Mouse (Mus musculus) neural tube, embryonic 13.5 days (tissue): ENCODE measurements at regions not wholly inside any gene's neighbourhood (a gene's known extent, or its start where the extent isn't known, plus 50 kb on each side); places are given as distances from the start of the nearest gene placed in this dataset.

ENCODE experiments used
- ATAC-seq: fragments of 200-750 bp; cut with Nextera tagmentation; 2 replicates; pipeline ENCODE4 v1.8.0; 2017; ENCODE audit warnings: low read depth, mild to moderate bottlenecking, moderate TSS enrichment, moderate library complexity
- H3K27ac ChIP-seq: fragments of 300-500 bp; sonication (generic); replicated peaks from 2 replicates; pipeline ENCODE4 v1.5.1; 2015; ENCODE audit warnings: moderate library complexity, mild to moderate bottlenecking, inconsistent platforms
- H3K27me3 ChIP-seq: fragments of 300-500 bp; sonication (generic); 2 replicates; pipeline ENCODE4 v1.6.1; 2015; ENCODE audit warnings: mild to moderate bottlenecking, inconsistent platforms
- H3K36me3 ChIP-seq: fragments of 300-500 bp; sonication (generic); 2 replicates; pipeline ENCODE4 v1.6.1; 2015; ENCODE audit warnings: mild to moderate bottlenecking, inconsistent platforms
- H3K4me1 ChIP-seq: fragments of 300-500 bp; sonication (generic); replicated peaks from 2 replicates; pipeline ENCODE4 v1.6.1; 2015; ENCODE audit warnings: inconsistent platforms
- H3K4me2 ChIP-seq: fragments of 300-500 bp; sonication (generic); 2 replicates; pipeline ENCODE4 v1.6.1; 2015; ENCODE audit warnings: inconsistent platforms, mild to moderate bottlenecking, moderate library complexity
- H3K4me3 ChIP-seq: fragments of 300-500 bp; sonication (generic); 2 replicates; pipeline ENCODE4 v1.5.1; 2015; ENCODE audit warnings: mild to moderate bottlenecking, inconsistent platforms
- H3K9ac ChIP-seq: fragments of 300-500 bp; sonication (generic); 2 replicates; pipeline ENCODE4 v1.6.1; 2015; ENCODE audit warnings: moderate library complexity, mild to moderate bottlenecking, inconsistent platforms
- H3K9me3 ChIP-seq: fragments of 300-500 bp; sonication (generic); 2 replicates; pipeline ENCODE4 v1.6.1; 2016; ENCODE audit warnings: inconsistent platforms
- WGBS: fragments of 180-500 bp; shearing (Covaris S2); methylation state at CpG from one replicate; pipeline ENCODE4 v1.1.7; 2015; 5-methylcytosine and 5-hydroxymethylcytosine counted together

GRCm38 (mm10) chr8:126810516-126810915, 135.1 kb downstream of the Tomm20 start:
- Histone ChIP-seq H3K4me3 (no peak overlapping the region), H3K9ac (no peak overlapping the region), H3K36me3 (no peaks in the 10 kb centered on the region), H3K4me2 (no peak overlapping the region), H3K27me3 (no peaks in the 10 kb centered on the region), H3K9me3 (peaks cover 11% of the 10 kb centered on the region), H3K4me1 (peaks cover 1% of the 10 kb centered on the region; the same call in 1 of the 2 replicates), H3K27ac (no peak overlapping the region)
- 89% methylated on average over 5 of the region's 5 CpGs for WGBS
- no peak for ATAC-seq

GRCm38 (mm10) chr8:126809321-126809720, 136.3 kb downstream of the Tomm20 start:
- WGBS: 83% methylated on average over 1 of the region's 1 CpGs
- H3K4me2 ChIP-seq: no peak overlapping the region
- H3K4me1 ChIP-seq: peaks cover 8% of the 10 kb centered on the region; the same call in 1 of the 2 replicates
- H3K4me3 ChIP-seq: no peak overlapping the region
- no peaks in the 10 kb centered on the region for H3K27me3 ChIP-seq
- H3K9ac ChIP-seq: no peak overlapping the region
- H3K27ac ChIP-seq: no peak overlapping the region
- no peaks in the 10 kb centered on the region for H3K36me3 ChIP-seq
- H3K9me3 ChIP-seq: peaks cover 11% of the 10 kb centered on the region
- ATAC-seq: no peak

- H3K4me2 ChIP-seq: no peak overlapping the region
- no peak for ATAC-seq
- WGBS: 96% methylated on average over 4 of the region's 4 CpGs
These were observed 137.1 kb downstream of the Tomm20 start for GRCm38 (mm10) chr8:126808496-126808895.

GRCm38 (mm10) chr8:126807171-126807768, 138.4 kb downstream of the Tomm20 start:
- Histone ChIP-seq H3K4me3 (no peak overlapping the region), H3K27me3 (no peaks in the 10 kb centered on the region), H3K9ac (no peak overlapping the region), H3K9me3 (no peaks in the 10 kb centered on the region), H3K4me2 (no peak overlapping the region), H3K36me3 (no peaks in the 10 kb centered on the region), H3K27ac (no peak overlapping the region), H3K4me1 (peaks cover 8% of the 10 kb centered on the region; the same call in 1 of the 2 replicates)
- 77% methylated on average over 8 of the region's 8 CpGs for WGBS
- no peak for ATAC-seq

More at GRCm38 (mm10) chr8:126808496-126808895, 137.1 kb downstream of the Tomm20 start:
- H3K27ac ChIP-seq: no peak overlapping the region
- no peaks in the 10 kb centered on the region for H3K36me3 ChIP-seq
- H3K9me3 ChIP-seq: peaks cover 8% of the 10 kb centered on the region
- peaks cover 8% of the 10 kb centered on the region; the same call in 1 of the 2 replicates for H3K4me1 ChIP-seq
- H3K4me3 ChIP-seq: no peak overlapping the region
- H3K9ac ChIP-seq: no peak overlapping the region
- H3K27me3 ChIP-seq: no peaks in the 10 kb centered on the region

- no peaks in the 10 kb centered on the region for H3K27me3 ChIP-seq
These were observed 139.1 kb downstream of the Tomm20 start for GRCm38 (mm10) chr8:126806591-126806990.

GRCm38 (mm10) chr8:126806181-126806560, 139.5 kb downstream of the Tomm20 start:
- H3K9me3 ChIP-seq: no peaks in the 10 kb centered on the region
- H3K27me3 ChIP-seq: no peaks in the 10 kb centered on the region
- WGBS: 72% methylated on average over 3 of the region's 3 CpGs
- peaks cover 8% of the 10 kb centered on the region; the same call in 1 of the 2 replicates for H3K4me1 ChIP-seq
- no peaks in the 10 kb centered on the region for H3K36me3 ChIP-seq
- no peak overlapping the region for H3K4me2 ChIP-seq
- no peak overlapping the region for H3K9ac ChIP-seq
- no peak overlapping the region for H3K4me3 ChIP-seq
- peak overlapping the region; percentile 57; the same call in 1 of the 2 replicates for H3K27ac ChIP-seq
- no peak for ATAC-seq

More at GRCm38 (mm10) chr8:126806591-126806990, 139.1 kb downstream of the Tomm20 start:
- Histone ChIP-seq H3K36me3 (no peaks in the 10 kb centered on the region), H3K9ac (no peak overlapping the region), H3K27ac (0 out of 2 replicates have a peak overlapping the region, but pooled peaks have one; percentile 57), H3K4me3 (no peak overlapping the region), H3K4me2 (no peak overlapping the region), H3K4me1 (peaks cover 8% of the 10 kb centered on the region; the same call in 1 of the 2 replicates), H3K9me3 (no peaks in the 10 kb centered on the region)
- no peak for ATAC-seq
- 94% methylated on average over 2 of the region's 2 CpGs for WGBS

- Histone ChIP-seq H3K27me3 (no peaks in the 10 kb centered on the region), H3K4me2 (no peak overlapping the region), H3K4me3 (no peak overlapping the region), H3K9me3 (no peaks in the 10 kb centered on the region), H3K36me3 (no peaks in the 10 kb centered on the region), H3K9ac (no peak overlapping the region), H3K4me1 (peaks cover 8% of the 10 kb centered on the region; the same call in 1 of the 2 replicates), H3K27ac (peak overlapping the region; percentile 57)
- 55% methylated on average over 13 of the region's 13 CpGs for WGBS
- ATAC-seq: peak; percentile 53; the same call in 1 of the 2 replicates
These were observed 140.1 kb downstream of the Tomm20 start for GRCm38 (mm10) chr8:126805365-126806180.

GRCm38 (mm10) chr8:126804115-126804514, 141.5 kb downstream of the Tomm20 start:
- WGBS: 80% methylated on average over 7 of the region's 7 CpGs
- H3K4me3 ChIP-seq: no peak overlapping the region
- no peak overlapping the region for H3K9ac ChIP-seq
- peaks cover 8% of the 10 kb centered on the region; the same call in 1 of the 2 replicates for H3K4me1 ChIP-seq
- no peaks in the 10 kb centered on the region for H3K36me3 ChIP-seq
- no peaks in the 10 kb centered on the region for H3K9me3 ChIP-seq
- no peak overlapping the region for H3K27ac ChIP-seq
- no peaks in the 10 kb centered on the region for H3K27me3 ChIP-seq
- H3K4me2 ChIP-seq: no peak overlapping the region
- no peak for ATAC-seq

GRCm38 (mm10) chr8:126802641-126803040, 143.0 kb downstream of the Tomm20 start:
- peaks cover 8% of the 10 kb centered on the region; the same call in 1 of the 2 replicates for H3K4me1 ChIP-seq
- no peak overlapping the region for H3K4me2 ChIP-seq
- no peak overlapping the region for H3K4me3 ChIP-seq
- WGBS: 78% methylated on average over 4 of the region's 4 CpGs
- no peak overlapping the region for H3K27ac ChIP-seq
- no peak overlapping the region for H3K9ac ChIP-seq
- ATAC-seq: no peak
- no peaks in the 10 kb centered on the region for H3K9me3 ChIP-seq
- H3K36me3 ChIP-seq: no peaks in the 10 kb centered on the region
- no peaks in the 10 kb centered on the region for H3K27me3 ChIP-seq

- Histone ChIP-seq H3K4me1 (peaks cover 8% of the 10 kb centered on the region; the same call in 1 of the 2 replicates), H3K9ac (no peak overlapping the region), H3K36me3 (no peaks in the 10 kb centered on the region), H3K27me3 (no peaks in the 10 kb centered on the region), H3K4me3 (no peak overlapping the region), H3K9me3 (peaks cover 2% of the 10 kb centered on the region; the same call in 1 of the 2 replicates), H3K4me2 (no peak overlapping the region), H3K27ac (no peak overlapping the region)
- ATAC-seq: no peak
- 63% methylated on average over 6 of the region's 6 CpGs for WGBS
These were observed 144.7 kb downstream of the Tomm20 start for GRCm38 (mm10) chr8:126800976-126801375.

- Histone ChIP-seq H3K4me1 (no peaks in the 10 kb centered on the region), H3K27ac (no peak overlapping the region), H3K4me2 (no peak overlapping the region), H3K36me3 (no peaks in the 10 kb centered on the region), H3K4me3 (no peak overlapping the region), H3K9ac (no peak overlapping the region), H3K27me3 (no peaks in the 10 kb centered on the region), H3K9me3 (peaks cover 3% of the 10 kb centered on the region; the same call in 1 of the 2 replicates)
- ATAC-seq: no peak
- WGBS: 90% methylated on average over 9 of the region's 9 CpGs
These were observed 147.9 kb downstream of the Tomm20 start for GRCm38 (mm10) chr8:126797571-126798334.
